Mouse (Mus musculus) right cerebral cortex, postnatal 4 days (tissue): ENCODE results near the gene Tmem190.
"Not testable (repeated sequence)": the region's sequence is repeated elsewhere in the genome, so short reads cannot be mapped to it uniquely, and the experiment has no call there.

ENCODE experiments used
- DNase-seq: peaks from one replicate; pipeline ENCODE4 v3.0.0-alpha.2; 2022

Gene Tmem190

GRCm38 (mm10) chr7:4816559-4816958, 33.8 kb downstream of the Tmem190 start:
- DNase-seq: no peak

GRCm38 (mm10) chr7:4820925-4821324, 38.2 kb downstream of the Tmem190 start:
- not testable (repeated sequence) for DNase-seq

GRCm38 (mm10) chr7:4821690-4822089, 39.0 kb downstream of the Tmem190 start:
- DNase-seq: no peak

- DNase-seq: no peak
Observed at GRCm38 (mm10) chr7:4822162-4822907, 39.6 kb downstream of the Tmem190 start.

GRCm38 (mm10) chr7:4825365-4825764, 42.6 kb downstream of the Tmem190 start:
- no peak for DNase-seq

GRCm38 (mm10) chr7:4830476-4830875, 47.7 kb downstream of the Tmem190 start:
- DNase-seq: no peak
